In genomic region chr11:88379635-88380034, GRCm38 (mm10) we compare ENCODE assay signal across 15 mouse cellular contexts.
A peak's percentile ranks its signal among the peaks of the same experiment; 100 is the strongest.
DNase-seq lines count a peak whose midpoint lies in the region; ATAC-seq and TF ChIP-seq lines count a peak whose summit lies in the region.
"Had no signal": no experiment of that assay in that cellular context is flagged by ENCODE, and none has a peak within 500 bp of the region (broad histone marks: within the 10 kb centered on the region; RNA-seq: fewer than 3 reads in every experiment).

No protein-coding gene starts in this region.

- no peaks in the 10 kb centered on the region for H3K9me3 ChIP-seq in hindbrain, embryonic 12.5 days (replicated peaks)
- H3K9me3 ChIP-seq in hindbrain, embryonic 11.5 days (ENCODE audit: control insufficient read depth, low read length): no peaks in the 10 kb centered on the region
- no peaks in the 10 kb centered on the region for H3K9me3 ChIP-seq in heart, postnatal 0 days (replicated peaks; ENCODE audit: control insufficient read depth, low read length)
- H3K9me3 ChIP-seq in midbrain, embryonic 16.5 days (replicated peaks; ENCODE audit: control insufficient read depth, low read length, poor library complexity, severe bottlenecking): no peaks in the 10 kb centered on the region
- H3K9me3 ChIP-seq: limb, embryonic 10.5 days; liver, embryonic 12.5 days had no signal

- H3K27me3 ChIP-seq in hindbrain, embryonic 12.5 days: no peaks in the 10 kb centered on the region
- no peaks in the 10 kb centered on the region for H3K27me3 ChIP-seq in hindbrain, embryonic 11.5 days (ENCODE audit: control insufficient read depth, insufficient read depth, low read length)
- H3K27me3 ChIP-seq in heart, postnatal 0 days (ENCODE audit: control insufficient read depth, insufficient read depth, low read length): no peaks in the 10 kb centered on the region
- no peaks in the 10 kb centered on the region for H3K27me3 ChIP-seq in midbrain, embryonic 16.5 days (ENCODE audit: control insufficient read depth, insufficient read depth, low read depth, low read length)
- H3K27me3 ChIP-seq: liver, embryonic 12.5 days had no signal

- DNase-seq in hindbrain, embryonic 11.5 days (ENCODE audit: low spot score): no peak
- DNase-seq in heart, adult 9 months (ENCODE audit: low spot score in 2 of 2): peak; percentile 78 to 80
- DNase-seq in heart, postnatal 0 days (ENCODE audit: low spot score): peak; percentile 79
- DNase-seq in cerebellum, postnatal 36 days: no peak
- DNase-seq in layer of hippocampus, adult 9-11 months: no peak
- DNase-seq: adrenal gland, postnatal 10 days; cerebellum, adult 2 months; gastrocnemius, postnatal 10 days; kidney, adult 9 months; layer of hippocampus, postnatal 36 days; right cerebral cortex, postnatal 25 days had no signal

- H3K9ac ChIP-seq in hindbrain, embryonic 12.5 days: no peak overlapping the region
- H3K9ac ChIP-seq in hindbrain, embryonic 11.5 days (ENCODE audit: low read depth, low read length): no peak overlapping the region
- H3K9ac ChIP-seq in heart, postnatal 0 days (replicated peaks; ENCODE audit: low read depth, low read length): no peak overlapping the region
- H3K9ac ChIP-seq in midbrain, embryonic 16.5 days (ENCODE audit: low read depth, low read length): no peak overlapping the region
- H3K9ac ChIP-seq: liver, embryonic 12.5 days had no signal

- peak; percentile 58; the same call in 1 of the 2 replicates for TF ChIP-seq EP300 in heart, postnatal 0 days (IDR thresholded peaks at IDR 0.05; ENCODE audit: low read depth)

- H3K27ac ChIP-seq in hindbrain, embryonic 12.5 days: peak overlapping the region; percentile 53
- no peak overlapping the region for H3K27ac ChIP-seq in hindbrain, embryonic 11.5 days (ENCODE audit: low read depth, low read length)
- peak overlapping the region; percentile 89 for H3K27ac ChIP-seq in heart, postnatal 0 days (ENCODE audit: low read depth)
- 0 out of 2 replicates have a peak overlapping the region, but pooled peaks have one; percentile 15 for H3K27ac ChIP-seq in midbrain, embryonic 16.5 days (ENCODE audit: low read length)
- H3K27ac ChIP-seq: limb, embryonic 10.5 days; liver, embryonic 12.5 days had no signal

- H3K4me2 ChIP-seq in hindbrain, embryonic 12.5 days (replicated peaks): no peak overlapping the region
- H3K4me2 ChIP-seq in hindbrain, embryonic 11.5 days (replicated peaks; ENCODE audit: low read depth, low read length): no peak overlapping the region
- H3K4me2 ChIP-seq in heart, postnatal 0 days (ENCODE audit: low read depth, low read length): no peak overlapping the region
- no peak overlapping the region for H3K4me2 ChIP-seq in midbrain, embryonic 16.5 days (ENCODE audit: low read length)
- H3K4me2 ChIP-seq: liver, embryonic 12.5 days had no signal

- ATAC-seq in hindbrain, embryonic 12.5 days (ENCODE audit: low FRiP score): no peak
- ATAC-seq in hindbrain, embryonic 11.5 days (ENCODE audit: low FRiP score): no peak
- ATAC-seq in heart, postnatal 0 days (ENCODE audit: insufficient read depth, low read depth): peak; percentile 73
- no peak for ATAC-seq in midbrain, embryonic 16.5 days
- ATAC-seq: liver, embryonic 12.5 days had no signal

- peaks cover 27% of the 10 kb centered on the region for H3K36me3 ChIP-seq in hindbrain, embryonic 12.5 days
- H3K36me3 ChIP-seq in hindbrain, embryonic 11.5 days (ENCODE audit: control insufficient read depth, insufficient read depth, low read length): no peaks in the 10 kb centered on the region
- no peaks in the 10 kb centered on the region for H3K36me3 ChIP-seq in heart, postnatal 0 days (replicated peaks; ENCODE audit: control insufficient read depth, insufficient read depth, low read length)
- H3K36me3 ChIP-seq in midbrain, embryonic 16.5 days (ENCODE audit: control insufficient read depth, insufficient read depth, low read length): no peaks in the 10 kb centered on the region

- no peak overlapping the region for H3K4me3 ChIP-seq in hindbrain, embryonic 12.5 days
- H3K4me3 ChIP-seq in hindbrain, embryonic 11.5 days (ENCODE audit: low read depth, low read length): no peak overlapping the region
- H3K4me3 ChIP-seq in heart, postnatal 0 days (ENCODE audit: low read depth, low read length): no peak overlapping the region
- H3K4me3 ChIP-seq in midbrain, embryonic 16.5 days (ENCODE audit: low read depth, low read length): no peak overlapping the region
- H3K4me3 ChIP-seq: limb, embryonic 10.5 days; liver, embryonic 12.5 days had no signal

- no peak for TF ChIP-seq CTCF in heart, postnatal 0 days (IDR thresholded peaks at IDR 0.05; ENCODE audit: low read depth)

- peaks cover 57% of the 10 kb centered on the region for H3K4me1 ChIP-seq in hindbrain, embryonic 12.5 days
- H3K4me1 ChIP-seq in hindbrain, embryonic 11.5 days (replicated peaks; ENCODE audit: control insufficient read depth, insufficient read depth, low read length): peaks cover 6% of the 10 kb centered on the region; the same call in 1 of the 2 replicates
- peaks cover 41% of the 10 kb centered on the region for H3K4me1 ChIP-seq in heart, postnatal 0 days (ENCODE audit: control insufficient read depth, insufficient read depth)
- H3K4me1 ChIP-seq in midbrain, embryonic 16.5 days (ENCODE audit: control insufficient read depth, insufficient read depth, low read length): peaks cover 22% of the 10 kb centered on the region
- H3K4me1 ChIP-seq: limb, embryonic 10.5 days had no signal

- 80% methylated on average over 2 of the region's 2 CpGs for WGBS in hindbrain, embryonic 12.5 days
- 93% methylated on average over 2 of the region's 2 CpGs for whole genome bisulfite sequencing in hindbrain, embryonic 11.5 days
- 29% methylated on average over 2 of the region's 2 CpGs for WGBS in heart, postnatal 0 days
- WGBS in midbrain, embryonic 16.5 days: 73% methylated on average over 2 of the region's 2 CpGs

Comparison
In these comparisons a context has a peak if more than half of its experiments do, and no peak if none do; other contexts are left out.
1. DNase-seq: peak in heart, adult 9 months (2 of 2) and heart, postnatal 0 days (single experiment); none in hindbrain, embryonic 11.5 days (single experiment), cerebellum, postnatal 36 days (0 of 2) and layer of hippocampus, adult 9-11 months (single experiment).